22 mouse cellular contexts compared by ENCODE assay signal in genomic region chr14:21958643-21959042, GRCm38 (mm10). TPM values are rescaled to one million over a fixed set of nuclear protein-coding genes. Genes with fewer than 3 reads are reported as not detected.
DNase-seq lines count a peak whose midpoint lies in the region; ATAC-seq and TF ChIP-seq lines count a peak whose summit lies in the region.
"Had no signal": no experiment of that assay in that cellular context is flagged by ENCODE, and none has a peak within 500 bp of the region (broad histone marks: within the 10 kb centered on the region; RNA-seq: fewer than 3 reads in every experiment).

No protein-coding gene starts in this region.

- 0 out of 2 replicates have a peak, but pooled peaks have one; percentile 13 for ATAC-seq in limb, embryonic 12.5 days (ENCODE audit: insufficient number of reproducible peaks, insufficient read depth, low FRiP score, low TSS enrichment, low read depth)
- ATAC-seq in midbrain, embryonic 11.5 days (ENCODE audit: low FRiP score): no peak
- ATAC-seq in midbrain, embryonic 16.5 days: no peak
- ATAC-seq in hindbrain, embryonic 11.5 days (ENCODE audit: low FRiP score): no peak
- ATAC-seq: activated CD4-positive, CD25-positive, alpha-beta regulatory T cell, adult 4 months; CD4-positive, CD25-positive, alpha-beta regulatory T cell, adult 4 months; Patski had no signal

- DNase-seq in limb, embryonic 10.5 days (ENCODE audit: low spot score): no peak
- DNase-seq in midbrain, embryonic 11.5 days (ENCODE audit: low spot score, missing footprints): peak; percentile 56
- DNase-seq in retina, postnatal 1 day: peak; percentile 23
- DNase-seq in retina, embryonic 14.5 days (ENCODE audit: low spot score): no peak
- no peak for DNase-seq in hindbrain, embryonic 11.5 days (ENCODE audit: low spot score)
- DNase-seq: adrenal gland, adult 2 months; adrenal gland, adult 8-10 months; adrenal gland, postnatal 10 days; adrenal gland, postnatal 14 days; adrenal gland, postnatal 25 days; adrenal gland, postnatal 36 days; B cell, adult 2 months; cerebellum, adult 11 months; cerebellum, adult 11-12 months had no signal

- H3K4me3 ChIP-seq in limb, embryonic 12.5 days (replicated peaks): no peak overlapping the region
- no peak overlapping the region for H3K4me3 ChIP-seq in limb, embryonic 10.5 days
- H3K4me3 ChIP-seq in midbrain, embryonic 11.5 days (ENCODE audit: low read depth, low read length): no peak overlapping the region
- no peak overlapping the region for H3K4me3 ChIP-seq in midbrain, embryonic 16.5 days (ENCODE audit: low read depth, low read length)
- H3K4me3 ChIP-seq in myocyte: no peak overlapping the region
- no peak overlapping the region for H3K4me3 ChIP-seq in hindbrain, embryonic 11.5 days (ENCODE audit: low read depth, low read length)

- WGBS in limb, embryonic 12.5 days: 62% methylated on average over 5 of the region's 5 CpGs
- 82% methylated on average over 5 of the region's 5 CpGs for WGBS in limb, embryonic 10.5 days
- WGBS in midbrain, embryonic 11.5 days: 91% methylated on average over 5 of the region's 5 CpGs
- WGBS in midbrain, embryonic 16.5 days: 82% methylated on average over 5 of the region's 5 CpGs
- 82% methylated on average over 5 of the region's 5 CpGs for WGBS in hindbrain, embryonic 11.5 days

- no peak overlapping the region for H3K4me2 ChIP-seq in limb, embryonic 12.5 days
- H3K4me2 ChIP-seq in midbrain, embryonic 11.5 days: no peak overlapping the region
- H3K4me2 ChIP-seq in midbrain, embryonic 16.5 days (ENCODE audit: low read length): no peak overlapping the region
- H3K4me2 ChIP-seq in myocyte (ENCODE audit: low read depth): no peak overlapping the region
- no peak overlapping the region for H3K4me2 ChIP-seq in hindbrain, embryonic 11.5 days (replicated peaks; ENCODE audit: low read depth, low read length)

- peaks cover 56% of the 10 kb centered on the region for H3K27me3 ChIP-seq in limb, embryonic 12.5 days
- H3K27me3 ChIP-seq in limb, embryonic 10.5 days (ENCODE audit: low read depth, poor library complexity, severe bottlenecking): peaks cover 96% of the 10 kb centered on the region
- no peaks in the 10 kb centered on the region for H3K27me3 ChIP-seq in midbrain, embryonic 11.5 days (ENCODE audit: control insufficient read depth, insufficient read depth, low read length)
- H3K27me3 ChIP-seq in midbrain, embryonic 16.5 days (ENCODE audit: control insufficient read depth, insufficient read depth, low read depth, low read length): no peaks in the 10 kb centered on the region
- H3K27me3 ChIP-seq in myocyte (ENCODE audit: control insufficient read depth, insufficient read depth, insufficient read length): no peaks in the 10 kb centered on the region
- no peaks in the 10 kb centered on the region for H3K27me3 ChIP-seq in hindbrain, embryonic 11.5 days (ENCODE audit: control insufficient read depth, insufficient read depth, low read length)
- H3K27me3 ChIP-seq: CH12.LX, Patski had no signal

- 0 out of 2 replicates have a peak, but pooled peaks cover under 1% of the 10 kb centered on the region for H3K9me3 ChIP-seq in limb, embryonic 12.5 days
- no peaks in the 10 kb centered on the region for H3K9me3 ChIP-seq in limb, embryonic 10.5 days (replicated peaks)
- H3K9me3 ChIP-seq in midbrain, embryonic 11.5 days (ENCODE audit: control insufficient read depth, low read length): no peaks in the 10 kb centered on the region
- H3K9me3 ChIP-seq in midbrain, embryonic 16.5 days (replicated peaks; ENCODE audit: control insufficient read depth, low read length, poor library complexity, severe bottlenecking): no peaks in the 10 kb centered on the region
- no peaks in the 10 kb centered on the region for H3K9me3 ChIP-seq in hindbrain, embryonic 11.5 days (ENCODE audit: control insufficient read depth, low read length)
- H3K9me3 ChIP-seq: G1E had no signal

- H3K9ac ChIP-seq in limb, embryonic 12.5 days (replicated peaks): no peak overlapping the region
- no peak overlapping the region for H3K9ac ChIP-seq in midbrain, embryonic 11.5 days (ENCODE audit: low read length)
- H3K9ac ChIP-seq in midbrain, embryonic 16.5 days (ENCODE audit: low read depth, low read length): no peak overlapping the region
- no peak overlapping the region for H3K9ac ChIP-seq in hindbrain, embryonic 11.5 days (ENCODE audit: low read depth, low read length)

- H3K36me3 ChIP-seq in limb, embryonic 12.5 days: no peaks in the 10 kb centered on the region
- no peaks in the 10 kb centered on the region for H3K36me3 ChIP-seq in limb, embryonic 10.5 days
- no peaks in the 10 kb centered on the region for H3K36me3 ChIP-seq in midbrain, embryonic 11.5 days (ENCODE audit: control insufficient read depth, insufficient read depth, low read length)
- no peaks in the 10 kb centered on the region for H3K36me3 ChIP-seq in midbrain, embryonic 16.5 days (ENCODE audit: control insufficient read depth, insufficient read depth, low read length)
- no peaks in the 10 kb centered on the region for H3K36me3 ChIP-seq in myocyte (ENCODE audit: control insufficient read depth, insufficient read depth)
- H3K36me3 ChIP-seq in hindbrain, embryonic 11.5 days (ENCODE audit: control insufficient read depth, insufficient read depth, low read length): no peaks in the 10 kb centered on the region
- H3K36me3 ChIP-seq: G1E had no signal

- H3K79me2 ChIP-seq in myocyte (ENCODE audit: control insufficient read depth, insufficient read depth): no peaks in the 10 kb centered on the region

- H3ac ChIP-seq in myocyte (ENCODE audit: control insufficient read depth, insufficient read length): no peak overlapping the region

- peaks cover 25% of the 10 kb centered on the region for H3K4me1 ChIP-seq in limb, embryonic 12.5 days (replicated peaks)
- peaks cover 25% of the 10 kb centered on the region for H3K4me1 ChIP-seq in limb, embryonic 10.5 days
- no peaks in the 10 kb centered on the region for H3K4me1 ChIP-seq in midbrain, embryonic 11.5 days (ENCODE audit: control insufficient read depth, insufficient read depth, low read length)
- no peaks in the 10 kb centered on the region for H3K4me1 ChIP-seq in midbrain, embryonic 16.5 days (ENCODE audit: control insufficient read depth, insufficient read depth, low read length)
- H3K4me1 ChIP-seq in hindbrain, embryonic 11.5 days (replicated peaks; ENCODE audit: control insufficient read depth, insufficient read depth, low read length): no peaks in the 10 kb centered on the region

- TF ChIP-seq POLR2A in myocyte (IDR thresholded peaks at IDR 0.05; ENCODE audit: insufficient read length, low read depth): no peak

- H3K27ac ChIP-seq in limb, embryonic 12.5 days: no peak overlapping the region
- H3K27ac ChIP-seq in limb, embryonic 10.5 days: no peak overlapping the region
- H3K27ac ChIP-seq in midbrain, embryonic 11.5 days (ENCODE audit: low read depth, low read length): no peak overlapping the region
- H3K27ac ChIP-seq in midbrain, embryonic 16.5 days (ENCODE audit: low read length): no peak overlapping the region
- no peak overlapping the region for H3K27ac ChIP-seq in hindbrain, embryonic 11.5 days (ENCODE audit: low read depth, low read length)

TF ChIP-seq in myocyte, 11 proteins besides CTCF, POLR2A, EP300 and RAD21:
- TF ChIP-seq POLR2AphosphoS2 (IDR thresholded peaks at IDR 0.05; ENCODE audit: insufficient read length, low read depth) (no peak), TCF3 (IDR thresholded peaks at IDR 0.05; ENCODE audit: insufficient read length, low read depth) (peak; percentile 66), REST (IDR thresholded peaks at IDR 0.05; ENCODE audit: insufficient read depth, insufficient read length) (no peak), USF1 (IDR thresholded peaks at IDR 0.05; ENCODE audit: low read depth) (no peak), E2F4 (IDR thresholded peaks at IDR 0.05; ENCODE audit: insufficient read depth) (no peak), CEBPB (IDR thresholded peaks at IDR 0.05; ENCODE audit: insufficient read depth, poor library complexity, severe bottlenecking) (no peak), SRF (IDR thresholded peaks at IDR 0.05; ENCODE audit: control insufficient read depth, insufficient read length, low read depth) (no peak), MYOD1 (IDR thresholded peaks at IDR 0.05; ENCODE audit: control insufficient read depth in 1 of 3, insufficient read length in 2 of 3, low read depth in 2 of 3) (peak in 1 of 3 experiments; percentile 77), TCF12 (IDR thresholded peaks at IDR 0.05; ENCODE audit: insufficient read depth, poor library complexity, severe bottlenecking) (no peak), MAX (IDR thresholded peaks at IDR 0.05; ENCODE audit: low read depth) (no peak), MYOG (IDR thresholded peaks at IDR 0.05; ENCODE audit: control insufficient read depth in 1 of 3, insufficient read depth in 1 of 3, insufficient read length in 2 of 3, low read depth in 2 of 3) (peak in 2 of 3 experiments; percentile 38 to 84)

RNA-seq across cellular contexts. Expression of gene Zfp503, which starts 30.8 kb away (rescaled TPM):
- polyA plus RNA-seq in limb, embryonic 12.5 days (2016; fragmentation: Nextera tagmentation; extraction: Ambion mirVana): 46.0 and 47.1 TPM in 2 replicates
- 18.5 and 22.6 TPM in 2 replicates for polyA plus RNA-seq in limb, embryonic 10.5 days (2016; fragmentation: Nextera tagmentation; extraction: Ambion mirVana)
- polyA plus RNA-seq in midbrain, embryonic 11.5 days (2014; fragmentation: Nextera tagmentation; extraction: Ambion mirVana): 6.2 and 7.5 TPM in 2 replicates
- polyA plus RNA-seq in midbrain, embryonic 16.5 days (2015; fragmentation: Nextera tagmentation; extraction: Ambion mirVana): 4.0 and 4.4 TPM in 2 replicates
- polyA plus RNA-seq in myocyte (2012; fragmentation: generic; extraction: Trizol): 5.4 TPM
- 11.8 and 15.4 TPM in 2 replicates for polyA plus RNA-seq in hindbrain, embryonic 11.5 days (2014; fragmentation: Nextera tagmentation; extraction: Ambion mirVana)
- polyA plus RNA-seq: activated CD4-positive, CD25-positive, alpha-beta regulatory T cell, adult 4 months; CD4-positive, CD25-positive, alpha-beta regulatory T cell, adult 4 months had no signal

Comparison
In these comparisons a context has a peak if more than half of its experiments do, and no peak if none do; other contexts are left out.
1. DNase-seq: peak in midbrain, embryonic 11.5 days (single experiment) and retina, postnatal 1 day (single experiment); none in limb, embryonic 10.5 days (single experiment), retina, embryonic 14.5 days (single experiment) and hindbrain, embryonic 11.5 days (single experiment).